ENCODE assay signal across 5 mouse cellular contexts in the genomic region with DNA sequence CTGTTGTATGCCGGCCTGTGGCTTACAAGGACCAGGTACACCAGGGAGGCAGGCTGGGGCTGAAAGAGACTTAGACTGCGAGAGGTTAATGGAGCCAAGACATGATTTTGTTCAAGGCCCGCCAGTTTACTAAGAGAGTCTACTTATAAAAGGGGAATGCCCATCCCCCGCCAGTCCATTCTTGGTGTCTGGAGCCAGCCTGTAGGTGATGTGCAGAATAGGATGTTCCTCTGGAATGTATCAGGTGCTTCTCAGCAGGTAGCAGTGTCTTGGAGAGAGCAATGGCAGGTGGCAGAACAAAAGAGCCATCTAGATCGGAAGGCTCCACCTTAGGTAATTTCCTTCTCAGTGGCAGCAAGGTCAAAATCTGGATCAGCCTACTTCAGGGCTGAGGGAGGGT.
DNase-seq lines count a peak whose midpoint lies in the region; ATAC-seq and TF ChIP-seq lines count a peak whose summit lies in the region.
"Not testable (repeated sequence)": the region's sequence is repeated elsewhere in the genome, so short reads cannot be mapped to it uniquely, and the experiment has no call there.

No protein-coding gene starts in this region.

- TF ChIP-seq CTCF in E14TG2a.4 (conservative IDR thresholded peaks at IDR 0.05; ENCODE audit: low read length); ES-Bruce4 (IDR thresholded peaks at IDR 0.05; ENCODE audit: low read depth, low read length): not testable (repeated sequence)

- TF ChIP-seq POLR2A in ES-Bruce4 (IDR thresholded peaks at IDR 0.05; ENCODE audit: insufficient read depth, low read length), result not testable (repeated sequence)

- ATAC-seq in forebrain, embryonic 11.5 days (replicated peaks; ENCODE audit: low FRiP score), result not testable (repeated sequence)

- H3K4me3 ChIP-seq in E14TG2a.4 (replicated peaks; ENCODE audit: low read length), result peak overlapping the region; percentile 66
- peak overlapping the region; percentile 29 for H3K4me3 ChIP-seq in ES-Bruce4 (ENCODE audit: low read depth, low read length)
- peak overlapping the region; percentile 63 to 65 for H3K4me3 ChIP-seq in ES-E14 (ENCODE audit: insufficient read depth in 1 of 2, low read depth in 1 of 2, low read length in 2 of 2, poor library complexity in 1 of 2, severe bottlenecking in 1 of 2)
- H3K4me3 ChIP-seq in forebrain, embryonic 11.5 days (ENCODE audit: low read depth, low read length), result not testable (repeated sequence)

- not testable (repeated sequence) for H3K4me2 ChIP-seq in forebrain, embryonic 11.5 days (ENCODE audit: low read depth, low read length, severe bottlenecking)

- peaks cover 44% of the 10 kb centered on the region for H3K4me1 ChIP-seq in E14TG2a.4 (replicated peaks; ENCODE audit: low read depth, low read length)
- H3K4me1 ChIP-seq in ES-Bruce4 (ENCODE audit: control insufficient read depth, insufficient read depth, low read length); ES-E14 (ENCODE audit: control insufficient read depth in 2 of 2, insufficient read depth in 2 of 2, low read length in 2 of 2, poor library complexity in 1 of 2); forebrain, embryonic 11.5 days (replicated peaks; ENCODE audit: control insufficient read depth, insufficient read depth, low read length): not testable (repeated sequence)

- not testable (repeated sequence) for H3K36me3 ChIP-seq in E14TG2a.4 (ENCODE audit: insufficient read depth, low read length); ES-Bruce4 (ENCODE audit: control insufficient read depth, insufficient read depth, low read length, poor library complexity, severe bottlenecking); ES-E14 (ENCODE audit: control insufficient read depth, insufficient read depth, low read length, poor library complexity, severe bottlenecking); forebrain, embryonic 11.5 days (ENCODE audit: control insufficient read depth, insufficient read depth, low read length)

- not testable (repeated sequence) for H3K9ac ChIP-seq in ES-Bruce4 (ENCODE audit: low read depth, poor library complexity, severe bottlenecking); forebrain, embryonic 11.5 days (ENCODE audit: low read length)
- peak overlapping the region; percentile 76 for H3K9ac ChIP-seq in ES-E14 (ENCODE audit: insufficient read depth, low read depth, low read length, poor library complexity, severe bottlenecking)

- in situ Hi-C loops in ES-E14 (cut with MboI; ENCODE audit: low sequenced_read_pairs in 2 of 2, unreplicated experiment in 2 of 2), result not testable (repeated sequence)

- 85% methylated on average over 5 of the region's 5 CpGs for WGBS in forebrain, embryonic 11.5 days

- peaks cover 24% of the 10 kb centered on the region for H3K9me3 ChIP-seq in E14TG2a.4 (ENCODE audit: low read length)
- peaks cover 27% of the 10 kb centered on the region for H3K9me3 ChIP-seq in ES-Bruce4 (replicated peaks; ENCODE audit: control insufficient read depth, insufficient read depth, low read length, poor library complexity, severe bottlenecking)
- not testable (repeated sequence) for H3K9me3 ChIP-seq in ES-E14 (ENCODE audit: control insufficient read depth, insufficient read depth, low read depth, low read length); forebrain, embryonic 11.5 days (ENCODE audit: control insufficient read depth, low read length)

- not testable (repeated sequence) for DNase-seq in ES-E14 (ENCODE audit: low read depth, low spot score)
- peak; percentile 5 for DNase-seq in forebrain, embryonic 11.5 days (ENCODE audit: low spot score)
- peak; percentile 38 for DNase-seq in testis, postnatal 10 days (ENCODE audit: low spot score)

- peak overlapping the region; percentile 96 for H3K27ac ChIP-seq in ES-Bruce4 (ENCODE audit: insufficient read depth, low read length)
- H3K27ac ChIP-seq in ES-E14 (ENCODE audit: insufficient read depth, low read depth, low read length, poor library complexity, severe bottlenecking), result peak overlapping the region; percentile 95
- H3K27ac ChIP-seq in forebrain, embryonic 11.5 days (ENCODE audit: low read depth, low read length), result not testable (repeated sequence)

- peak; percentile 91 for TF ChIP-seq EP300 in ES-Bruce4 (IDR thresholded peaks at IDR 0.05; ENCODE audit: insufficient read depth, low read depth, low read length)

- not testable (repeated sequence) for H3K27me3 ChIP-seq in E14TG2a.4 (ENCODE audit: insufficient read depth, low read length); ES-Bruce4 (ENCODE audit: control insufficient read depth, insufficient read depth, low read length, poor library complexity, severe bottlenecking); forebrain, embryonic 11.5 days (ENCODE audit: control insufficient read depth, insufficient read depth, low read length)
